Mouse (Mus musculus): ENCODE results near the gene Fcgrt. TPM values are rescaled to one million over a fixed set of nuclear protein-coding genes. Genes with fewer than 3 reads are reported as not detected.
A peak's percentile ranks its signal among the peaks of the same experiment; 100 is the strongest.

The Fcgrt gene
- total and polyA plus RNA-seq, 3 experiments: 0.27 to 1.7 TPM; not detected in 1

GRCm38 (mm10) chr7:45078513-45078912 is 25.1 kb downstream of the Fcgrt start:
- peak; percentile 84 for DNase-seq (ENCODE audit: low read depth, low spot score)
- no peak overlapping the region for H3K9ac ChIP-seq (ENCODE audit: control insufficient read depth, low read depth, low read length, poor library complexity, severe bottlenecking)
- H3K9me3 ChIP-seq (replicated peaks; ENCODE audit: insufficient read depth, low read length): no peaks in the 10 kb centered on the region
- TF ChIP-seq ZC3H11A (IDR thresholded peaks at IDR 0.05; ENCODE audit: low read depth, low read length): peak; percentile 66
- peak; percentile 72 for TF ChIP-seq SMC3 (IDR thresholded peaks at IDR 0.05; ENCODE audit: low read depth, low read length)
- TF ChIP-seq CTCF (IDR thresholded peaks at IDR 0.05 in 2 of 3, conservative IDR thresholded peaks at IDR 0.05 in 1 of 3; ENCODE audit: control insufficient read depth in 1 of 3, insufficient read depth in 1 of 3, low read depth in 2 of 3, low read length in 3 of 3, poor library complexity in 1 of 3, severe bottlenecking in 1 of 3): peak; percentile 82 to 90 (median 88)
- TF ChIP-seq SIN3A (IDR thresholded peaks at IDR 0.05; ENCODE audit: low read length): peak; percentile 51; the same call in 1 of the 2 replicates
- no peak for TF ChIP-seq NELFE (IDR thresholded peaks at IDR 0.05; ENCODE audit: low read depth, low read length)
- no peak for TF ChIP-seq UBTF (IDR thresholded peaks at IDR 0.05; ENCODE audit: borderline replicate concordance, insufficient read depth, low read depth, low read length)
- TF ChIP-seq POLR2A (IDR thresholded peaks at IDR 0.05; ENCODE audit: control insufficient read depth in 1 of 2, insufficient read depth in 1 of 2, low read depth in 1 of 2, low read length in 2 of 2, poor library complexity in 1 of 2): peak in 1 of 2 experiments; percentile 24; a peak in 1 of 4 replicates
- peak; percentile 37; the same call in 1 of the 2 replicates for TF ChIP-seq MXI1 (IDR thresholded peaks at IDR 0.05; ENCODE audit: low read depth, low read length)
- TF ChIP-seq ZMIZ1 (IDR thresholded peaks at IDR 0.05; ENCODE audit: low read depth, low read length): no peak
- peak; percentile 81 for TF ChIP-seq RAD21 (IDR thresholded peaks at IDR 0.05; ENCODE audit: low read depth, low read length)
- H3K27me3 ChIP-seq (ENCODE audit: control insufficient read depth in 1 of 2, insufficient read depth in 2 of 2, low read length in 2 of 2): no peaks in the 10 kb centered on the region
- H3K4me3 ChIP-seq (ENCODE audit: control insufficient read depth in 1 of 2, insufficient read depth in 1 of 2, low read depth in 2 of 2, low read length in 2 of 2): no peak overlapping the region
- peaks cover 0 to 4% of the 10 kb centered on the region in 2 experiments; a peak in 1 of 4 replicates for H3K4me1 ChIP-seq (ENCODE audit: control insufficient read depth in 1 of 2, insufficient read depth in 2 of 2, low read length in 2 of 2)
- no peaks in the 10 kb centered on the region for H3K79me2 ChIP-seq (ENCODE audit: control insufficient read depth, insufficient read depth, low read length, poor library complexity)
- H3K36me3 ChIP-seq (ENCODE audit: control insufficient read depth in 1 of 2, insufficient read depth in 2 of 2, low read length in 2 of 2): peaks cover 0 to 2% of the 10 kb centered on the region in 2 experiments; a peak in 1 of 4 replicates
- H3K27ac ChIP-seq (ENCODE audit: control insufficient read depth, low read depth, low read length): no peak overlapping the region

GRCm38 (mm10) chr7:45077829-45078228 is 25.8 kb downstream of the Fcgrt start:
- DNase-seq (ENCODE audit: low read depth, low spot score): no peak
- H3K9me3 ChIP-seq (replicated peaks; ENCODE audit: insufficient read depth, low read length): no peaks in the 10 kb centered on the region
- peaks cover 0 to 2% of the 10 kb centered on the region in 2 experiments; a peak in 1 of 4 replicates for H3K36me3 ChIP-seq (ENCODE audit: control insufficient read depth in 1 of 2, insufficient read depth in 2 of 2, low read length in 2 of 2)
- H3K4me3 ChIP-seq (ENCODE audit: control insufficient read depth in 1 of 2, insufficient read depth in 1 of 2, low read depth in 2 of 2, low read length in 2 of 2): no peak overlapping the region
- TF ChIP-seq RCOR1 (IDR thresholded peaks at IDR 0.05; ENCODE audit: low read depth, low read length) (no peak), TBP (IDR thresholded peaks at IDR 0.05; ENCODE audit: low read depth, low read length) (no peak), SMC3 (IDR thresholded peaks at IDR 0.05; ENCODE audit: low read depth, low read length) (no peak), MYC (IDR thresholded peaks at IDR 0.05; ENCODE audit: low read depth, low read length) (no peak), POLR2A (IDR thresholded peaks at IDR 0.05; ENCODE audit: control insufficient read depth in 1 of 2, insufficient read depth in 1 of 2, low read depth in 1 of 2, low read length in 2 of 2, poor library complexity in 1 of 2) (no peak), TAL1 (IDR thresholded peaks at IDR 0.05; ENCODE audit: low read length) (no peak), TCF12 (IDR thresholded peaks at IDR 0.05; ENCODE audit: low read depth, low read length) (no peak), ELF1 (IDR thresholded peaks at IDR 0.05; ENCODE audit: low read depth, low read length) (no peak), JUND (IDR thresholded peaks at IDR 0.05; ENCODE audit: low read depth, low read length) (no peak), UBTF (IDR thresholded peaks at IDR 0.05; ENCODE audit: borderline replicate concordance, insufficient read depth, low read depth, low read length) (no peak), MXI1 (IDR thresholded peaks at IDR 0.05; ENCODE audit: low read depth, low read length) (no peak), E2F4 (IDR thresholded peaks at IDR 0.05; ENCODE audit: borderline replicate concordance, low read depth, low read length) (no peak), GATA1 (IDR thresholded peaks at IDR 0.05; ENCODE audit: low read depth, low read length) (no peak), ZKSCAN1 (IDR thresholded peaks at IDR 0.05; ENCODE audit: low read depth, low read length) (no peak), CTCF (IDR thresholded peaks at IDR 0.05 in 2 of 3, conservative IDR thresholded peaks at IDR 0.05 in 1 of 3; ENCODE audit: control insufficient read depth in 1 of 3, insufficient read depth in 1 of 3, low read depth in 2 of 3, low read length in 3 of 3, poor library complexity in 1 of 3, severe bottlenecking in 1 of 3) (no peak), BHLHE40 (IDR thresholded peaks at IDR 0.05; ENCODE audit: borderline replicate concordance, low read depth, low read length) (no peak)
- H3K9ac ChIP-seq (ENCODE audit: control insufficient read depth, low read depth, low read length, poor library complexity, severe bottlenecking): no peak overlapping the region
- H3K79me2 ChIP-seq (ENCODE audit: control insufficient read depth, insufficient read depth, low read length, poor library complexity): no peaks in the 10 kb centered on the region; the same call in 1 of the 2 replicates
- H3K4me1 ChIP-seq (ENCODE audit: control insufficient read depth in 1 of 2, insufficient read depth in 2 of 2, low read length in 2 of 2): peaks cover 0 to 4% of the 10 kb centered on the region in 2 experiments; a peak in 1 of 4 replicates
- H3K27me3 ChIP-seq (ENCODE audit: control insufficient read depth in 1 of 2, insufficient read depth in 2 of 2, low read length in 2 of 2): no peaks in the 10 kb centered on the region
- H3K27ac ChIP-seq (ENCODE audit: control insufficient read depth, low read depth, low read length): no peak overlapping the region
